Mouse (Mus musculus): ENCODE results near the gene Traf5.
A peak's percentile ranks its signal among the peaks of the same experiment; 100 is the strongest.

The Traf5 gene

DNA sequence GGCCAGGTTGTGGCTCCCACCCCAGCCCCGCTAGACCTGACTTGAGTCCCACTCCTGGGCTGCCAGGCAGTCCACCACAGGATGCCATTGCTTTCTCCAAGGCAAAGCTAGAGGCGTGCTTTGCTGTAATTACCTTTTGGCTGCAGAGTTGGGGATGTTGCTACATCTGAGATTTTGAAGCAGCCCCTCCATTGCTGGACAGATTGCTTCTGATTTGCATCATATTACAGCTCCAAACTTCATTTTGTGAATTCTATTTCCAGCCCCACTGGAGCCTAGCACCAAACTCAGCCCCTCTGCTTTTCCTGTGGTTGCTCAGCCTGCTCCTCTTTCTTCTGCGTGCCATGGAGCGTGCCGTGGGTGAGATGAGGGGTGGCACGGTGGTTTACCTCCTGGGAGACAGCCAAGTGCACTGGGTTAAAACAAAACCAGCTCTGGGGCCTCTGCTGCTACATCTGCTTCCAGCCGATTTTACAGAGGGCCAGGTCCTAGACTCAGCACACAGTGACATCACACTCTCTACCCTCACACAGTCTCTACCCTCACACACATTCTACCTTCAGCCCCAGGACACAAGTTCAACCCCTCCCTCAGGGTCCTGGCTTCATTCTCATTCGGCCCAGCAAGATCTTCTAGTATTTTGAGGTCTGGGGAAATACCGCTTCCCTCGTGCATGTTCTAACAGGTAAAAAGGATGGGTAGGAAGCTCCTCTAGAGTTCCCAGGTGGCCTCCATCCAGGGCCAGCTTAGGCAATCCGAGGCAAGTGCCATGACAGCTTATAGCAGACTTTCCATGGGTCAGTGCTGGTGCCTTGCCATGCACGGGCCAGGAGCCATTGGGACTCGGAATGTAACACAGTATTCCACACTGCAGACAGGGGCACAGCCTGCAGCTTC, 117.6 kb downstream of the Traf5 start:
- DNase-seq (ENCODE audit: low read depth, low spot score), result no peak

GRCm38 (mm10) chr1:191969939-191970338, 122.4 kb downstream of the Traf5 start:
- no peak for DNase-seq (ENCODE audit: low read depth, low spot score)

DNA sequence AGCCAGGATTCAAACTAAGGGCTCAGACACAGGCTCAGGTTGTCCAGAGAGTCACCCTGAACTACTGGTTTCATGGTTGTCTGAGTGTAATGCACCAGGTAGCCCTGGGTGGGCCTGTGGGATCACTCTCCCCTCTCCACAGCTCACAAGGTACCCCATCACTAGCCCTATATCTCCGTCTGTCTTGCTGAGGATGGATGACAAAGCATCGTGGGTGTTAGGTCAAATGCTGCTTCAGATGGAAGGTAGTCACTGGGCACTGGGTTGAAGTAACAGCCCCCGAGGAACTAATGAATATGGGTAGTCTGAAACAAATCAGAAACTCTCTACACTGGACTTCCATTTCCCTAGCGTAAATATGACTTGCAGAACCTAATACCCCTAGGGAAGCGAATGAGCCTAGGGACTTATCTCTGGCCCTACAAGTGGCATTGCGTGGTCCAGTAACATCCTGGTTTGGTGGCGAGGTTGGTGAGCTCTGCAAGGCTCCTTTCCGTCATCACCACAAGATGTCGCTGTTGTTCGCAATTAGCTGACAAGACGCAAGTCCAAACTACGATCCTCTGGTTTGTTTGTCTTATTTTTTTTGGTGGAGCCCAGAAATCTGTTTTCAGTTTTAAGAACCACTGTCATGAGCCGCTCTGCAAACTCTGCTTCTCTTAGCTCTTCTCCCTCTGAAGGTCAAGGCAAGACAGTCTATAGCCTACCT, 127.4 kb downstream of the Traf5 start:
- DNase-seq (ENCODE audit: low read depth, low spot score), result peak; percentile 62

GRCm38 (mm10) chr1:191963948-191964772, 128.2 kb downstream of the Traf5 start:
- DNase-seq (ENCODE audit: low read depth, low spot score), result peak; percentile 50

- DNase-seq (ENCODE audit: low read depth, low spot score), result no peak
Measured at GRCm38 (mm10) chr1:191963413-191963812, 128.9 kb downstream of the Traf5 start.

DNA sequence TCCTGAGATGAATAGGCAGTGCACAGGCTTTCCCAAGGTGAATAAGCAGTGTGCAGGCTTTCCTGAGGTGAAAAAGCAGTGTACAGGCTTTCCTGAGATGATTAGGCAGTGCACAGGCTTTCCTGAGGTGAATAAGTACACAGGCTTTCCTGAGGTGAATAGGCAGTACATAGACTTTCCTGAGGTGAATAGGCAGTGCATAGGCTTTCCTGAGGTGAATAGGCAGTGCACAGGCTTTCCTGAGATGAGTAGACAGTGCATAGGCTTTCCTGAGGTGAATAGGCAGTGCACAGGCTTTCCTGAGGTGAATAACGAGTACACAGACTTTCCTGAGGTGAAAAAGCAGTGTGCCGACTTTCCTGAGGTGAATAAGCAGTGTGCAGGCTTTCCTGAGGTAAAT, 131.4 kb downstream of the Traf5 start:
- no peak for DNase-seq (ENCODE audit: low read depth, low spot score)

DNA sequence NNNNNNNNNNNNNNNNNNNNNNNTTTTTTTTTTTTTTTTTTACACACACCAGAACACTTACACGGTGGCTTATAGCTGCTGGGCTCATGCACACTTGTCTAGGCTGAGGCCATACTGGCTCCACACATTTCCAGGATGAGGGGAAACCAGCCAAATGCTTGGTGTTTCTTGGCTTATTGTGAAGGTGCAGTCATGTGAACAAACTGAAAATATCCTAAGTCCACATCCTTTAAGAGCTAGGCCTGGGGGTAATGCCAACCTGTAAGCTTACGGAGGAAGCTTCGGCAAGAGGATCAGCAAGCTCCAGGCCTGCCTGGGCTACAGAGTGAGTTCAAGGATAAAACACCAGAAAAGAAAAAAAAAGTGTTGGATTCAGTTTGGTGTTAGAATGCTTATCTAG, 135.0 kb downstream of the Traf5 start:
- no peak for DNase-seq (ENCODE audit: low read depth, low spot score)

GRCm38 (mm10) chr1:191956871-191957270, 135.5 kb downstream of the Traf5 start:
- no peak for DNase-seq (ENCODE audit: low read depth, low spot score)

DNA sequence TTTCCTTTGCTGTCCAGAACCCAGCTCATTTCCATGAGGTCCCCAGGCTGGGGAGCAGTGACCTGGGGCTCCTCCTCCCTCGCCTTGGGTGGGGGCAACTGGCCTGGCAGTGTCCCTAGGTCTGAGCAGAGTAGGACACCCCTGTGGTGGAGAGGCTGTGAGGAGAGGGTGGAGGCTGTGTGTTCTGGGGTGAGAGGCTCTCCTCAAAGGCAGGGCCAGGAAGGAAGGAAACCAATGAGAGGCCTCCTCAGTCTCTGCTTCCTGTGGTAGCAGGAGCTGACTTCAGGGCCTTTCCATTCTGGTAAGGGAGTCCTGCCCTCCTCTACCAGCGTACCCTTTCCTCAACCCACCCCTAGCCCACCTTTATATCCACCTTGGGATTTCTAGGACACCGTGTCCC, 136.1 kb downstream of the Traf5 start:
- no peak for DNase-seq (ENCODE audit: low read depth, low spot score)

DNA sequence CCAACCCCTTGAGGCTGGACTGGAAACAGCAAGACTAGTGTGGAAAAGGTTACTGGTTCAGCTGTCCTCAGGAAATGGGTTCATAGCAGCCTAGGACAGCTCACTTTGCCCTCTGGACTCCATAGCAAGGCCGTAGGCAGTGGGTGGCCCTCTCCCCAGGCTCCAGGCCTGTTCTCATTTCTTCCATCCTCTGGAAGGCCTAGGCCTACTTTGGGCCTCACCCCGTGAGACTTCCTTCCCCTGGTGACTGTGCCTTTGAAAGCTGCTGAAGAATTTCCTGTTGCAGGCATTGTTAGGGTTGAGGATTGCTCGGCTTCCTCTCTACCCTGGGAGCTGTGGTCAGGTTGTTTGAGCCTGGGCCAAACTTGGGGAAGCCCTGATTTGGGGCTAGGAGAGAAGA, 137.3 kb downstream of the Traf5 start:
- DNase-seq (ENCODE audit: low read depth, low spot score), result no peak

GRCm38 (mm10) chr1:191952733-191953335, 139.5 kb downstream of the Traf5 start:
- no peak for DNase-seq (ENCODE audit: low read depth, low spot score)

DNA sequence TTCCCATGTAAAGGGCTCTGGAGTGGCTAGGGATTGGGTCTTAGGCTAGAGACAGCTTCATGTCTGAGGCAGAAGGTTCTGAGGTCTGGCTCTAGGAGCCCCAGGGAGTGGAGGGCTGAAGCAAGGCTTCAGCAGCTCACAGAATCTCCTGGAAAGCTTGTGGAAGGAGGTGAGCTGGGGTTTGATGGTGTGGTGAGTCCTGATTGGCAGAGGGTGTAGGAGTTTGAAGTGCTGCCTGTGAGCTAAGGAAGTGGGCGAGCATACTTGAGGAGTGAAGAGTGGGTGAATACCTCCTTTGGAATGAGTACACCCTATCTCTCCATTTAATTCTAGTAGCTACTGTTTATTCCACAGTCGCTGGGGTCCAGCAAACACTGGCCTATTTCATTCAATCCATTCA, 141.7 kb downstream of the Traf5 start:
- no peak for DNase-seq (ENCODE audit: low read depth, low spot score)

DNA sequence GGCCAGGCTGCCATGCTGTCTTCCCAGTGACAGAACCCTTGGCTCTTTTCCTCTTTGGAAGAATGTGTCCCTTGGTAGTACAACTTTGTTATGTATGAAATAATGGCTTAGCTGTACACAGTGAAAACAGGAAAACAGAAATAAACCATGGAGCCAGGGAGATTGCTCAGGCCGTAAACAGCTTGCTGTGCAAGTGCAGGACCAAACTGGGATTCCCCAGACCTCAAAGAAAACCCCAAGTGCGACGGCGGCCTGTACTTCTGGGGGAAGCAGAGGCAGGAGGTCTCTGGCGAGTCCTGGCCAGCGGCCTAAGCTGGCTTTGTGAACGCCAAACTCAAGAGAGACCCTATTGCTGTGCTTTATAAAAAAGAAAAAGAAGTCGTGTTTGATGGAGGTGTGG, 143.8 kb downstream of the Traf5 start:
- no peak for DNase-seq (ENCODE audit: low read depth, low spot score)

- DNase-seq (ENCODE audit: low read depth, low spot score), result no peak
Measured at GRCm38 (mm10) chr1:191947796-191948195, 144.6 kb downstream of the Traf5 start.

All from c-Kit-negative CD71-positive TER-119-positive erythroid progenitor cells, embryonic 14.5 days (primary cell).